Mouse (Mus musculus) cortical plate, adult 2 months (tissue): ENCODE results near the gene Zmiz1.

Source experiments
- CTCF ChIP-seq: fragments of 200-500 bp; IDR thresholded peaks from 2 replicates; pipeline ENCODE4 v1.5.1; 2011; ENCODE audit warnings: mild to moderate bottlenecking, control low read depth, low read length; ENCODE audit not compliant: insufficient read depth; ENCODE audit errors: extremely low read depth
- POLR2A ChIP-seq: fragments of 200-500 bp; IDR thresholded peaks from 2 replicates; pipeline ENCODE4 v1.6.1; 2011; ENCODE audit warnings: mild to moderate bottlenecking, low read length, control low read depth; ENCODE audit not compliant: insufficient read depth; ENCODE audit errors: extremely low read depth

- no peak for TF ChIP-seq CTCF
- no peak for TF ChIP-seq POLR2A
These were observed 234.4 kb downstream of the Zmiz1 start for GRCm38 (mm10) chr14:25693271-25693887.
